Comparison of ENCODE assay signal across 18 mouse cellular contexts in the genomic region with DNA sequence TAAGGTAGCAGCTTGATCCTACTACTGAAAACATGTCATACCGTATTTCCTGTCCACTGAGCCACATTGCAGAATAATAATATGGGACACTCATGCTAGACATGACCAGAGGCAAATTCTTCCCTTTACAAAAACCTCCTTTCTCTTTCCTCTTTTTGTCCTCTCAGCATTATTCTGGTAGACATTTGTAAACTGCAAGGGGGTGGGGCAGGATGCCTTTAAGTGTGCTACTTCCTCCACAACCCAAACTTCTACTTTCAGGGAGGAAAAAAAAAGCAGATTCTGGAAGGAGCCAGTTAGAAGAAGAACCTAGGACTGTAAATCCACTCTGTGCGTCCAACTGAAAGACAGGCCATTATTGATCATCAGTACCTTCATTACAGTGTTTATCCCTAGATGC.
DNase-seq lines count a peak whose midpoint lies in the region; ATAC-seq and TF ChIP-seq lines count a peak whose summit lies in the region.
"Had no signal": no experiment of that assay in that cellular context is flagged by ENCODE, and none has a peak within 500 bp of the region (broad histone marks: within the 10 kb centered on the region; RNA-seq: fewer than 3 reads in every experiment).

No protein-coding gene starts in this region.

- H3K4me1 ChIP-seq in embryonic facial prominence, embryonic 14.5 days (ENCODE audit: control insufficient read depth, insufficient read depth, low read length), result no peaks in the 10 kb centered on the region
- peaks cover 11% of the 10 kb centered on the region for H3K4me1 ChIP-seq in embryonic facial prominence, embryonic 10.5 days
- peaks cover 3% of the 10 kb centered on the region; the same call in 1 of the 2 replicates for H3K4me1 ChIP-seq in liver, adult 2 months (ENCODE audit: control insufficient read depth, insufficient read depth, low read length)
- H3K4me1 ChIP-seq: neural tube, embryonic 12.5 days had no signal

- TF ChIP-seq POLR2A in liver, adult 2 months (IDR thresholded peaks at IDR 0.05; ENCODE audit: extremely low read depth, insufficient read depth, low read length), result no peak

- no peak for ATAC-seq in embryonic facial prominence, embryonic 14.5 days (ENCODE audit: low read depth)
- peak; percentile 75 for ATAC-seq in granulocyte monocyte progenitor cell, adult 5-6 weeks (replicated peaks; ENCODE audit: poor library complexity, severe bottlenecking)
- peak; percentile 55 for ATAC-seq in monocyte, adult 5-6 weeks (replicated peaks; ENCODE audit: insufficient number of reproducible peaks, low FRiP score, low TSS enrichment, poor library complexity, severe bottlenecking)
- ATAC-seq: forebrain, embryonic 16.5 days; midbrain, embryonic 16.5 days had no signal

- no peak overlapping the region for H3K27ac ChIP-seq in embryonic facial prominence, embryonic 14.5 days (replicated peaks; ENCODE audit: low read depth, low read length)
- H3K27ac ChIP-seq in embryonic facial prominence, embryonic 10.5 days (replicated peaks), result no peak overlapping the region
- no peak overlapping the region for H3K27ac ChIP-seq in liver, adult 2 months (replicated peaks; ENCODE audit: insufficient read depth, low read depth, low read length)
- H3K27ac ChIP-seq: kidney, embryonic 15.5 days; liver, embryonic 14.5 days; neural tube, embryonic 12.5 days; stomach, embryonic 15.5 days had no signal

- H3K27me3 ChIP-seq in embryonic facial prominence, embryonic 14.5 days (replicated peaks; ENCODE audit: control insufficient read depth, insufficient read depth, low read length), result no peaks in the 10 kb centered on the region
- 0 out of 2 replicates have a peak, but pooled peaks cover 6% of the 10 kb centered on the region for H3K27me3 ChIP-seq in embryonic facial prominence, embryonic 10.5 days (replicated peaks; ENCODE audit: low read depth, poor library complexity, severe bottlenecking)
- H3K27me3 ChIP-seq in liver, adult 2 months (ENCODE audit: control insufficient read depth, insufficient read depth, low read length), result no peaks in the 10 kb centered on the region
- H3K27me3 ChIP-seq: kidney, embryonic 15.5 days; neural tube, embryonic 12.5 days; stomach, embryonic 15.5 days had no signal

- no peak overlapping the region for H3K9ac ChIP-seq in embryonic facial prominence, embryonic 14.5 days (ENCODE audit: low read depth, low read length)
- no peak overlapping the region for H3K9ac ChIP-seq in liver, adult 2 months (ENCODE audit: low read depth, low read length)
- H3K9ac ChIP-seq: kidney, embryonic 15.5 days; liver, embryonic 14.5 days; neural tube, embryonic 12.5 days; stomach, embryonic 15.5 days had no signal

- 52% methylated on average over 2 of the region's 2 CpGs for WGBS in embryonic facial prominence, embryonic 14.5 days
- 52% methylated on average over 2 of the region's 2 CpGs for WGBS in embryonic facial prominence, embryonic 10.5 days
- WGBS in liver, adult 2 months, result 82% methylated on average over 2 of the region's 2 CpGs

- no peak for TF ChIP-seq CTCF in liver, adult 2 months (IDR thresholded peaks at IDR 0.05; ENCODE audit: low read depth, low read length)

- no peaks in the 10 kb centered on the region for H3K36me3 ChIP-seq in embryonic facial prominence, embryonic 14.5 days (ENCODE audit: control insufficient read depth, insufficient read depth, low read length)
- H3K36me3 ChIP-seq in embryonic facial prominence, embryonic 10.5 days (replicated peaks), result no peaks in the 10 kb centered on the region
- H3K36me3 ChIP-seq in liver, adult 2 months (ENCODE audit: control insufficient read depth, insufficient read depth, low read length), result no peaks in the 10 kb centered on the region
- H3K36me3 ChIP-seq: kidney, embryonic 15.5 days; neural tube, embryonic 12.5 days; stomach, embryonic 15.5 days had no signal

- DNase-seq in embryonic facial prominence, embryonic 14.5 days (ENCODE audit: low spot score), result peak; percentile 27
- no peak for DNase-seq in embryonic facial prominence, embryonic 10.5 days (ENCODE audit: low spot score)
- peak; percentile 34 for DNase-seq in liver, adult 2 months (ENCODE audit: extremely low read depth, low read depth, low spot score)
- no peak for DNase-seq in liver
- no peak for DNase-seq in left cerebral cortex, postnatal 14 days (ENCODE audit: low spot score in 2 of 2)
- no peak for DNase-seq in embryo, embryonic 11 days
- DNase-seq: cerebellum, adult 18-20 months; heart, postnatal 4 days had no signal

- H3K79me2 ChIP-seq in liver, adult 2 months (ENCODE audit: control insufficient read depth, insufficient read depth, low read length), result no peaks in the 10 kb centered on the region

- H3K9me3 ChIP-seq in embryonic facial prominence, embryonic 14.5 days (ENCODE audit: control insufficient read depth, low read length), result no peaks in the 10 kb centered on the region
- H3K9me3 ChIP-seq in embryonic facial prominence, embryonic 10.5 days, result no peaks in the 10 kb centered on the region
- H3K9me3 ChIP-seq: kidney, embryonic 15.5 days; neural tube, embryonic 12.5 days; stomach, embryonic 15.5 days had no signal

- no peak overlapping the region for H3K4me3 ChIP-seq in embryonic facial prominence, embryonic 14.5 days (ENCODE audit: low read depth, low read length)
- H3K4me3 ChIP-seq in embryonic facial prominence, embryonic 10.5 days, result no peak overlapping the region
- no peak overlapping the region for H3K4me3 ChIP-seq in liver, adult 2 months (ENCODE audit: insufficient read depth, low read depth, low read length)
- H3K4me3 ChIP-seq: erythroblast, embryonic 14.5 days; kidney, embryonic 15.5 days; neural tube, embryonic 12.5 days; stomach, embryonic 15.5 days had no signal

- intact Hi-C loops in left cerebral cortex, postnatal 14 days (cut with DNase I), result no loop called here

- no peak overlapping the region for H3K4me2 ChIP-seq in embryonic facial prominence, embryonic 14.5 days (ENCODE audit: low read depth, low read length)
- H3K4me2 ChIP-seq: heart, embryonic 11.5 days; kidney, embryonic 15.5 days; neural tube, embryonic 12.5 days; stomach, embryonic 15.5 days had no signal

Comparison
In these comparisons a context has a peak if more than half of its experiments do, and no peak if none do; other contexts are left out.
1. DNase-seq: peak in embryonic facial prominence, embryonic 14.5 days (single experiment) and liver, adult 2 months (single experiment); none in embryonic facial prominence, embryonic 10.5 days (single experiment), liver (single experiment), left cerebral cortex, postnatal 14 days (0 of 2) and embryo, embryonic 11 days (single experiment).